Mouse (Mus musculus) cerebellum, postnatal 10 days (tissue): ENCODE data around the gene Rala.
A peak's percentile ranks its signal among the peaks of the same experiment; 100 is the strongest.

Experiments
- DNase-seq, 2 experiments: peaks; one replicate each; pipeline ENCODE4 v3.0.0; 2021; ENCODE audit warnings: mixed read lengths in 2 of 2

Rala gene

DNA sequence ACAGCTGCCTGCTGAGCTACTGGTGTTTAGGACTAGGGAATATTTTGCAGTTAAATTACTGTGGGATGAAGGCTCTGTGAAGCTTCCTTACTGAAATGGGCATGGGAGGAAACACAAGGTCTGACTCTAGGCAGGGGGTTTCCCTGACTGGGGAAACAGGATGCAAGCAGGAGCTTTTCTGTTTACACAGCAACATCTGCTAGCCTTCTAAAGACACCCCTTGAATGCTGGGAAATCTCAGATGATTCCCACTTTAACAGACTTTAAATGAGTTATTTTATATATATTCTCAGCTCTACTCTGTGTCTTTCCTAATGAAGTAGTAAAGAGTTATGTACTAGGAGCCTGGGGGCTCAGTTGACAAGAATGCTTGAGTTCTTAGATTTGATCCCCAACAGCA is 65.0 kb downstream of the Rala start:
- DNase-seq: no peak

DNA sequence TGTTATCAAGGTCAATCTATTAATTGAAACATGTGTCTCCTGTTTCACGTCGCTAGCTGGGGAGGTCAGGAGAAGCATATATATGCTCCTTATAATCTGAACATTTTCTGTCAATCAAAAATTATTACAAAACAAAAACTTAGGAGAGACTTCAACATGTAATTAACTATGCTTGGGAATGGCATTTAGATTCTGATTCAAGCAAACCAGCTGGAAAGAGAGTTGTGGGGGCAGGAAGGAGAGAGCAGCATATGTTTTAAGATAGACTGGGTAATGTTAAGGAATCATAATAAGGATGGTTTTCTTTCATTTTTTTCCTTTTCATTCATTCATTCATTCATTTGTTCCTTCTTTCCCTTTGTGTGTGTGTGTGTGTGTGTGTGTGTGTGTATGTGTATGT is 77.3 kb downstream of the Rala start:
- DNase-seq: no peak

DNA sequence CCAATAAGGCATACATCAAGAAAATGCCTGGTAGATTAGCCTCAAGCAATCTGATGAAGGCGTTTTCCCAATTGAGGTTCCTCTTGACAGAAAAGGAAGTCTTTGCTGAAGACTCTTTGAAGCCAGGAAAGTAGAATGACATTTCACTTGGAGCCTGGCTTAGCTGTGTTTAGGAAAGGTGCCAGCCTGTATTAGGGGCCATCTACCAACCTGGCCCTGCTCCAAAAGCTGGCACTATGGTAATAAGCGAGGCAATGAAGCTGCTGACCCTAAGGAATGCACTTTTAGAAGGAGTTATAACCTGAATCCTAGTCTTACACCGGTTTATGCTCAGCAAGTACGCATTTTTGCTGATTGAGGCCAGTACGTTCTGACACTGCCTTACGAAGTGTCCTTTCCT is 83.5 kb downstream of the Rala start:
- peak; percentile 52 to 57 for DNase-seq

DNA sequence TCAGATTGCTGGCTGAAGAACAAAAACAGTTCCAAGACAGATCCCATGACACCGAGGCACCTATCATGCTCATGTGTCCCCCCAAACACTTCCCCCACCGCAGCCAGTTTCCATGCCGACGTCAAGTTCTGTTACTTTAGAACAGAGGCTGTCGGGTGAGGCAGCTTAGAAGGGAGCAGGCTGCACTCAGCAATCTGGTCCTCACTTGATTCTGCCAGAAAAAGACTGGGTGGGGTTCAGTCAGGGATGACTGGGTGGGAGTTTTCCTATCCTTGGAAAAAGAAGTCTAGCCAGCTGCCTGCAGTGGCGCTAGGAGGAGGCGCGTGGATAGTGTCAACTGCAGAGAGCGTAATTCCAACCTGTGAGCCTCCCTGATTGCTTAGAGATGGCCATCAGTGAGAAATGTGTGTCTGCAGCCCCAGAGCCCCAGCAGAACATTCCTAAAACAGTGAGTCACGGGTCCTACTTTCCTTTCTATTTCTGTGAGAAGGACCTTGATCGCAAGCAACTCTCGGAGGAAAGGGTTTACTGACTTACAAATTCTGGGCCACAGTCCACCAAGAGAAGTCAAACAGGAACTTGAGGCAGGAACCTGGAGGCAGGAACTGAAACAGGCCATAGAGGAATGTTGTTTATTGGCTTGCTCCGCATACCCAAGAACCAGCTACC is 84.5 kb downstream of the Rala start:
- DNase-seq: no peak

DNA sequence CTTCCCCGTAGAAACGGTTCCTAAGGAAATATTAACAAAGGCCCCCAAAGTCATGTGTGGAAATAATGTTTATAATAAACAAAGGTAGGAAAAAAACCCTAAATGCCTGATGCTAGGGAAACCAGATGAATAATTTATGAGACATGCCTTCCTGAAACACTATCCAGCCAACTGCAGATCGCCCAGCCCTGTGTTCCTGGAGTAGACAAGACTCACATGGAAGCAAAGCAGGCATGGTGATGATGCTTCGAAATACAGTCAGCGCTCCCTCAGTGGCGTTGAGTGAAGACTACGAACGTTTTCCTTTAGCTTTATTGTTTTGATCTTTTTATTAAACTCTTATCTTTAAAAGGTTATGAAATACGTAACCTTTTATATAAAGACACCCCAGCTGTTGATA is 87.0 kb downstream of the Rala start:
- DNase-seq: no peak

DNA sequence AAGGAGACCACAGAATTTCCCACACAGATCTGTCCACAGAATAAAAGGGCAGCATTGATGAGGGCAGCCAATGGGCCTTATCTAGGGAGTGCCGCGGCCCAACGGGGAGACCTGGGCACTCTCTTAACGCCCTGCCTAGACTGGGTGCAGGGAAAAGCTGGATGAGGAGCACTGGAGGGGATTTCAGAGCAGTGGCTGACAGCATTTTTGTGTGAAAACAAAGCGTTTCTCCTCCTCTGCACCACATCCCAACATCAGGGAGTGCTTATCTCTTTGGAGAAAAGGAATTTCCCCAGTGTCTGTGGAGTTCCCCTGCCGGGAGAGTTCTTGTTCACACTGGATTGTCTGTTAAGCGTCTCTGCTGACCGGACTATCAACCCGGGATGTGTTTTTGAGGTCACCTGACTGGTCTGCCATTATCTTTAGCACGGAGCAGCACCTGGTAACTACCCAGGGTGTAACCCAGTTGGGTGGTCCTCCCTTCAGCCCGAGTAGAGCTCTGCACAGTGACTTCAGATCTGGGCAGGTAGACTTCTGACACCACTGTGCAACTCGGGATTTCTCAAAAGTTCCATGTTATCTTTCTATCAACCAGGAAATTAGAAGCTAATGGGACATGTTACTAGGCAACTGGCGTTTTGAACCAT is 88.4 kb downstream of the Rala start:
- no peak for DNase-seq

DNA sequence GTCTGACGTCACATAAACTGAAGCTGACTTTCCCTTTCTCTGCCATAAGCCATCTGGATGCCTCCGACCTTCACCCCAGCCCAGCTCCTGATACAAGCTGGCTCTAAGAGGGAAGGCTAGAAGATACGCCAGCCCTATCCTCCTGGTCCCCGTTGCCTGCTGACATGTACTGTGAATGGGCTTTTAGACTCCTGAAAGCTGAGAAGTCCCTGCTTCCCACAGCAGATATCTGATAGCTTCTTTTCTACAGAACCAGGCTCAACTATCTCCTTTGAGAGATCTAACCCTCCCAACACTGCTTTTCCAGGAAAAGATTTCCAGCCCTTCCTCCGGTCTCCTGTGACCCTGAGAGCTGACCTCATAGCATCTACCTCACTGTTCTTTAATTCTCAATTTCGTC is 89.3 kb downstream of the Rala start:
- no peak for DNase-seq

DNA sequence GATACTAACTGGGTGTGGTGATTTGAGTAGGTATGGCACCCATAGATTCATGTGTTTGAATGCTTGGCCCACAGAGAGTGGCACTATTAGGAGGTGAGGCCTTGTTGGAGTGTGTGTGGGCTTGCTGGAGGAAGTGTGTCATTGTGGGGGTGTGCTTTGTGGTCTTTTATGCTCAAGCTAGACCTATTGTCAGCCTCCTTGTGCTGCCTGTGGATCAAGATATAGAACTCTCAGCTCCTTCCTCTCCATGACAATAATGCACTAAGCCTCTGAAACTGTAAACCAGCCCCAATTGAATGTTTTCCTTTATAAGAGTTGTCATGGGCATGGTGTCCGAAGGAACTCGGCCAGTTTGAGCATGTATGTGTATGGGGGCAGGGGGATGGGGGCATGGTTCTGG is 100.7 kb downstream of the Rala start:
- DNase-seq: no peak

DNA sequence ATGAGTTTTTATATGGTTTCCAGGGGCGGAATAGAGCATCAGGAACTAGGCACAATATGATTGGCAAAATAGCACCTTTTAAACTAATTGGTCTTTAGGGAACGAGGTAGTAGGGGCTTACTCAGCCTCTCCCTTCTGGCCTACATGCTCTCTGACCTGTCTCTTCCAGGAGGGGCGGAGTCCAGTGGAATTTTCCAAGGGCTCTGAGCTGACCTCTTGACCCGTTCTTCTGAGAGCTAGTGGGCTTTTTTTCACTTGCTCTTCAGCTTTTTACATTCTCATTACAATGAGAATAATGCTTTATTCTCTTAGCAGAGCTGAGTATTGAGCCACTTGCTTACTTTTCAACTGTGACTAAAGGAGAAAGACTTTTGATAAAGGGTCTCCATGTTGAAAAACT is 101.3 kb downstream of the Rala start:
- no peak for DNase-seq

DNA sequence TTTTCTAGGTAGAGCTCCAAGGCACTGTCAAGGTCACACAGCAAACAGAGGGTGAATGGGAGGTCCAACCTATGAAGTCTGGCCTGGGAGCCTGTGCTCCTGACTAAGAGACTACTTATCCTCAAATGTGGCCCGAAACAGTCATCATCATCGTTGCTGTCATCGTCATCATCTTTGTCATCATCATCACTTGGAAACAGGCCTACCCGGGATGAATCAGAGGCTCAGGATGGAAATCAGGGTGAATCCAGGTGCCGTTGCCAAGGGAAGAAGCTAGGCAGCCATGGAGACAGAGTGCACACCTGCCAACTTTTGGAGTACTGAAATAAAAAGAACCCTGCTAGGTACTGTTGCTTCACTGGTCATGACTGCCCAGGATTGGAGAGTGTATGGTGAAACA is 104.9 kb downstream of the Rala start:
- no peak for DNase-seq

DNA sequence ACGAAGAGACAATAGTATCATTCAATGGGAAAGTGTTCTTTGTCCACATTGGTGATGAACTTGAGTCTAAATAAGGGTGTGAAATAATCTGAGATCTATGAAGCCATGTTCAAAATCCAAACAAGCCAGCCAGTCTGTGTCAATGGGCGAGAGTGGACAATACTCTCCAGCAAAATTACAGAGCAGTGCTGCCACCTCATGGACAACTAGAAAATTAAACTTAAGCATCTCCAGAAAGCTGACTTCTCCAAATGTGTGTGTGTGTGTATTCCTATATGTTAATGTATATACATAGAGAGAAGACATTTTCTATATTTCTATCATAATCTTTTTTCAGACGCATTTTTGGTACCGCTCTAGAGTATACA is 105.6 kb downstream of the Rala start:
- DNase-seq: peak; percentile 80 to 83

DNA sequence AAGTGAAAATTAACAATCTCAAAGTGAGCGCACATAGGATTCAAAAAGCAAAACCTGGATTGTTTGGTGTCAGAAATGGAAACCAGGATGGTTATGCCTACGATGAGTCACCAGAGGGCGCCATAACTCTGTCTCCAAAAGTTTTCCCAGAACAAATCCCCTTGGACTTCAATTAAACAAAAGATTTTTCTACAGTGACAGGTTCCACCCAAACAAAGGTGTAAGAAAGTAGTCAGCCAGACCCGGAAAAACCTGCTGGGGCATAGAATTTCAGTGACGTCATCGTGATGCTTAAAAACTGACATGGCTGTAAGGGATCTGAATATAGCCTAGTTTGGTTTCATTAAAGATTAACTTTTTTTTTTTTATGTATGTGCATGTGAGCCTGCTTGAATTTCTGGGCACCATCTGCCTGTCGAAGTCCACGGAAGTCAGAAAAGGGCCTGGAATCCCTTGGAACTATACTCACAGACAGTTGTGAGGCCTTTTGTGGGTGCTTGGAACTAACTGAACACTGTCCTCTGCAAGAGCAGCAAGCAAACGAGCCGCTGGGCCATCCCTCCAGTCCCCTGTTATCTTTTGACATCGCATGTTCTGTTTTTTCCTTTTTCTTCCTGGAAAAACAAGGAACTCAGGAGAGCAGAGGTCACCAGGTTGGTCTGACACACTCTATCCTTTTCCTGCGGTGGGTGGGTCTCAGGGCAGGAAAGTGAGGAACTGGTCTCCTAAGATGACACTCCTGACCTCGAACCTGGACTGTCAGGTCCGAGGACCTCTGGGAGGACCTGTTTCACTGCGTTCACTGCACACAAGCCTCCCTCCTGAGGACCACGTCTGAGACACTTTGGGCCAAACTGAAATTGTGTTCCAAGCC is 106.2 kb downstream of the Rala start:
- DNase-seq: peak; percentile 55 to 68

DNA sequence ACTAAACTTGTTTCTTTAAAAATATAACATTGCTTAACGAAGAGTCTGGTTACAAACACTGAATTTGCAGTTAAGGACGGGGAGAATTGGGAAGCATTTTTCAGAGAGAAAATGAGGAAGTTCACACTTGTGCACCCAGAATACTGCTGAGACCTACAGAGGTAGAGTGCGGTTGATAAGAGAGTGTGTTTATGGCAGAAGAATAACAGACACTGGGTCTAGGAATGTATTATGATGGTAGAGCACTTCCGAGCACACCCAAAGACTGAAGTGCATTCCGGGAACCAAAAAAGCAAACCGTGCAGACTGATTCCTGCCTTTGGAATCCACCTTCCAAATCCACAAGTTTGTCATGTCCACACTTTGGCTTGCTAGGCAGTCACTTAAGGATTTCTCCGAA is 107.2 kb downstream of the Rala start:
- no peak for DNase-seq

DNA sequence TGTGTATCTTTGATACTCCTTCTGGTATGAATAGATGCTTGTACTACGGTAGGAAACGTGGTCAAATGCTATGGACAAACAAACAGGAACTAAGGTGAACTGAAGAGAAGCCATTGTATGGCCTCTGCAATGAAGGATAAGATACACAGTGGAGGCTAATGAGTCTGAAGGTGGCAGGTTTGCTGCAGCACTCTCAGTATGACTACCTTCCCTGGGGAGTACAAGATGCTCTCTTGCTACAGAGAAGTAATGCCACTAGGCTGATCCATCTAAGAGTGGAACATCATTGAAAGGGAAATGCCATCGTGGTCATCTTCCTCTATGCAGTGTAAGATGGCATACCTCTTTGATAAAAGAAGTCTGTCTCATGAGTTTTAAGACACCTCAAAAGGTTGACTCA is 111.1 kb downstream of the Rala start:
- no peak for DNase-seq
